Mouse (Mus musculus) frontal cortex, adult (tissue): ENCODE measurements around the gene Tmem132d.

ENCODE experiments used
- ATAC-seq: cut with Nextera tagmentation; 2 replicates; pipeline ENCODE4 v1.9.2; 2017; ENCODE audit warnings: mild to moderate bottlenecking, moderate library complexity, mixed read lengths; ENCODE audit not compliant: low TSS enrichment

The Tmem132d gene

GRCm38 (mm10) chr5:128432916-128433315 is at the start of gene Tmem132d:
Tmem132d (minus strand) TSS chr5:128433077.
- peak; percentile 88 for ATAC-seq

GRCm38 (mm10) chr5:128480816-128481215 is 47.9 kb upstream of the Tmem132d start:
- no peak for ATAC-seq

GRCm38 (mm10) chr5:128475372-128475771 is 42.5 kb upstream of the Tmem132d start:
- no peak for ATAC-seq

- no peak for ATAC-seq
Measured at GRCm38 (mm10) chr5:128469812-128470211, 36.9 kb upstream of the Tmem132d start.

GRCm38 (mm10) chr5:128464514-128464913 is 31.6 kb upstream of the Tmem132d start:
- ATAC-seq: peak; percentile 97

GRCm38 (mm10) chr5:128460605-128461004 is 27.7 kb upstream of the Tmem132d start:
- ATAC-seq: no peak

- ATAC-seq: no peak
Measured at GRCm38 (mm10) chr5:128455732-128456131, 22.9 kb upstream of the Tmem132d start.

GRCm38 (mm10) chr5:128452196-128452595 is 19.3 kb upstream of the Tmem132d start:
- no peak for ATAC-seq

- no peak for ATAC-seq
Measured at GRCm38 (mm10) chr5:128450808-128451207, 17.9 kb upstream of the Tmem132d start.

GRCm38 (mm10) chr5:128444876-128445275 is 12.0 kb upstream of the Tmem132d start:
- ATAC-seq: no peak

- ATAC-seq: no peak
Measured at GRCm38 (mm10) chr5:128443848-128444247, 11.0 kb upstream of the Tmem132d start.

GRCm38 (mm10) chr5:128441121-128441520 is 8.2 kb upstream of the Tmem132d start:
- no peak for ATAC-seq

GRCm38 (mm10) chr5:128439828-128440227 is 7.0 kb upstream of the Tmem132d start:
- peak; percentile 41; the same call in 1 of the 2 replicates for ATAC-seq

GRCm38 (mm10) chr5:128438078-128438477 is 5.2 kb upstream of the Tmem132d start:
- no peak for ATAC-seq

GRCm38 (mm10) chr5:128436909-128437308 is 4.0 kb upstream of the Tmem132d start:
- ATAC-seq: peak; percentile 72

- ATAC-seq: no peak
Measured at GRCm38 (mm10) chr5:128435683-128436082, 2.8 kb upstream of the Tmem132d start.

GRCm38 (mm10) chr5:128433786-128434185 is 909 bp upstream of the Tmem132d start:
- no peak for ATAC-seq

- ATAC-seq: no peak
Measured at GRCm38 (mm10) chr5:128432422-128432821, 455 bp downstream of the Tmem132d start.

GRCm38 (mm10) chr5:128424636-128425035 is 8.2 kb downstream of the Tmem132d start:
- ATAC-seq: no peak

- ATAC-seq: peak; percentile 72
Measured at GRCm38 (mm10) chr5:128424213-128424612, 8.7 kb downstream of the Tmem132d start.

GRCm38 (mm10) chr5:128422090-128422489 is 10.8 kb downstream of the Tmem132d start:
- no peak for ATAC-seq

- ATAC-seq: no peak
Measured at GRCm38 (mm10) chr5:128418149-128418710, 14.6 kb downstream of the Tmem132d start.

- ATAC-seq: no peak
Measured at GRCm38 (mm10) chr5:128414056-128414455, 18.8 kb downstream of the Tmem132d start.

- ATAC-seq: no peak
Measured at GRCm38 (mm10) chr5:128412306-128412705, 20.6 kb downstream of the Tmem132d start.
